Mouse (Mus musculus) stomach, postnatal 0 days (tissue): ENCODE measurements around the gene Fam81a. TPM values are rescaled to one million over a fixed set of nuclear protein-coding genes. Genes with fewer than 3 reads are reported as not detected.

Source experiments
- ATAC-seq: fragments of 200-750 bp; cut with Nextera tagmentation; 2 replicates; pipeline ENCODE4 v1.8.0; 2017; ENCODE audit not compliant: low FRiP score, low TSS enrichment
- DNase-seq: peaks from one replicate; pipeline ENCODE4 v3.0.0-alpha.2; 2016; ENCODE audit warnings: low spot score
- H3K27ac ChIP-seq: fragments of 300-500 bp; sonication (generic); replicated peaks from 2 replicates; pipeline ENCODE4 v1.5.1; 2014; ENCODE audit warnings: mild to moderate bottlenecking, control low read depth
- H3K27me3 ChIP-seq: fragments of 300-500 bp; sonication (generic); 2 replicates; pipeline ENCODE4 v1.6.1; 2014; ENCODE audit warnings: low read length; ENCODE audit not compliant: control insufficient read depth, insufficient read depth
- H3K36me3 ChIP-seq: fragments of 300-500 bp; sonication (generic); 2 replicates; pipeline ENCODE4 v1.6.1; 2014; ENCODE audit warnings: low read length, mixed read lengths; ENCODE audit not compliant: control insufficient read depth, insufficient read depth
- H3K4me1 ChIP-seq: fragments of 300-500 bp; sonication (generic); replicated peaks from 2 replicates; pipeline ENCODE4 v1.6.1; 2014; ENCODE audit warnings: antibody characterized with exemption; ENCODE audit not compliant: control insufficient read depth, insufficient read depth
- H3K4me2 ChIP-seq: fragments of 300-500 bp; sonication (generic); replicated peaks from 2 replicates; pipeline ENCODE4 v1.6.1; 2014; ENCODE audit warnings: low read depth, mild to moderate bottlenecking, control low read depth, moderate library complexity
- H3K4me3 ChIP-seq: fragments of 300-500 bp; sonication (generic); 2 replicates; pipeline ENCODE4 v1.5.1; 2014; ENCODE audit warnings: low read depth, low read length, control low read depth
- H3K9ac ChIP-seq: fragments of 300-500 bp; sonication (generic); 2 replicates; pipeline ENCODE4 v1.6.1; 2014; ENCODE audit warnings: mild to moderate bottlenecking, low read length, control low read depth, mixed read lengths
- H3K9me3 ChIP-seq: fragments of 300-500 bp; sonication (generic); 2 replicates; pipeline ENCODE4 v1.6.1; 2016; ENCODE audit warnings: low read length; ENCODE audit not compliant: control insufficient read depth
- CTCF ChIP-seq: IDR thresholded peaks from 2 replicates; pipeline ENCODE4 v1.5.1; 2016; ENCODE audit warnings: antibody characterized with exemption, low read depth, mild to moderate bottlenecking, moderate library complexity
- EP300 ChIP-seq: optimal IDR thresholded peaks from 2 replicates; pipeline ENCODE3; 2016; ENCODE audit warnings: antibody characterized with exemption
- WGBS: fragments of 180-500 bp; shearing (Covaris S2); extraction: QIAGEN DNeasy Blood & Tissue Kit; methylation state at CpG from one replicate; pipeline ENCODE4 v1.1.7; 2014; 5-methylcytosine and 5-hydroxymethylcytosine counted together
- polyA plus RNA-seq: library from polyadenylated mRNA; unstranded; fragments of >200 nt; fragmentation: Nextera tagmentation; extraction: Ambion mirVana; gene quantifications from 2 replicates; pipeline ENCODE4 v1.2.1, GENCODE M21; 2015

Fam81a gene
- polyA plus RNA-seq, result 2.9 and 3.0 TPM in 2 replicates

DNA sequence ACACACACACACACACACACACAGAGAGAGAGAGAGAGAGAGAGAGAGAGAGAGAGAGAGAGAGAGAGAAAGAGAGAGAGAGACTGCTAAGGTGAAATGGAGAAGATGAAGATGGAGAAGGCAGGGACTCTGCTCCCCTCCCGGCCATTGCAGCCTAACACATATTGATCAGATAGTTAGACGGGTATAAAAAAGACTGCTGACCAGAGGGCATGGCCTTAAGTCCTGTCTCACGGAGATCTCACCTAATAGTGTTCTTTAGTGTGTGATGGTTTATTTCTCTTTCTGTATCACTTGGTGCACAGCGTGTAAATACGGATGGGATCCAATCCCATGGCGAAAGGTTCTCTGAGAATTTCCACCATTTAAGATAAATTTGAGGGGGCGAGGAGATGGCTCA is at the start of gene Fam81a:
Gene Fam81a (minus strand): TSS at position 101 of the 400 bp plus-strand sequence.
- Histone ChIP-seq H3K4me1 (no peaks in the 10 kb centered on the region; the same call in 1 of the 2 replicates), H3K27me3 (no peaks in the 10 kb centered on the region), H3K4me2 (peak within 1 kb of the TSS; percentile 96), H3K27ac (no peak within 1 kb of the TSS), H3K9me3 (no peaks in the 10 kb centered on the region), H3K36me3 (no peaks in the 10 kb centered on the region), H3K4me3 (peak within 1 kb of the TSS; percentile 60), H3K9ac (peak within 1 kb of the TSS; percentile 41; the same call in 1 of the 2 replicates)
- WGBS, result 60% methylated on average over 7 of the region's 7 CpGs
- TF ChIP-seq EP300 (no peak), CTCF (no peak)
- DNase-seq (no peak), ATAC-seq (no peak)

DNA sequence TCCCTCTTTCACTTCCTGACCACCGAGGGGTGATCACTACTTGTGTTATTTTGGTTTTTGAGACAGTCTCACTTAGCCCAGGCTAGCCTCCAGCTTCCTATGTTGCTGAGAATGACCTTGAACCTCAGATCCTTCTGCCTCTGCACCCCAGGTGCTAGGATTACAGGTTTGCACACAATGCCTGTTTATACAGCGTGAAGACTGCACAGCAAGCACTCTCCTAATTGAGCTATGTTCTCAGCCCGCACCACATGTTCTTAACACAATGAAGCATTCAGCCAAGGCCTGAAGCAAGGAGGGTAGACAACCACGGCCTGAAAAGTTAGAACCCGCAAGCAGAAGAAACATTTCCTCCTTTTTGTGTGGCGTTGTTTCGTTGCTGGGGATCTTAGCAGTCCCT is 40.3 kb upstream of the Fam81a start:
- H3K4me3 ChIP-seq, result no peak overlapping the region
- no peaks in the 10 kb centered on the region for H3K27me3 ChIP-seq
- no peaks in the 10 kb centered on the region for H3K9me3 ChIP-seq
- DNase-seq, result no peak
- no peaks in the 10 kb centered on the region for H3K4me1 ChIP-seq
- no peak for ATAC-seq
- WGBS, result 64% methylated on average over 7 of the region's 7 CpGs
- no peak overlapping the region for H3K27ac ChIP-seq
- H3K36me3 ChIP-seq, result no peaks in the 10 kb centered on the region
- no peak overlapping the region for H3K9ac ChIP-seq
- no peak overlapping the region for H3K4me2 ChIP-seq
- TF ChIP-seq EP300, result no peak
- TF ChIP-seq CTCF, result no peak

DNA sequence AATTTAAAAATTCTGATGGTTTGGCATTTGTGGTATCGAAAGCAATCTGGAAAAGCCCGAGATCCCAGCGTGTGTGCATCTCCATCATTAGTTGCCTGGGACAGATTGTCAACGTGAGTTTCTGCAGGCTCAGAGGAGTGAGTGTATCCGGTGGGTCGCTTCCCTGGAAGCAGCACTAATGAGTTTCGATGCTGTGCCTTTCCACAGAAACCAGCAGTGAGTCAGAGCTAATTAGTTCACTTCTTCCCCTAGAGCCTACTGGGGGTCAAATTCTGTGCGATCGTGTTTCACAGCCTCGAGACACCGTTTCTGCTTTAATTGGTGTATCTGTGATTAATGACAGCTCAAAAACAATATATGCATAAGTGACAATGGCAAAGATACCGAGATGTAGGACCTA is 39.4 kb upstream of the Fam81a start:
- Histone ChIP-seq H3K36me3 (no peaks in the 10 kb centered on the region), H3K9ac (no peak overlapping the region), H3K27ac (no peak overlapping the region), H3K4me1 (no peaks in the 10 kb centered on the region), H3K4me3 (no peak overlapping the region), H3K9me3 (no peaks in the 10 kb centered on the region), H3K27me3 (no peaks in the 10 kb centered on the region), H3K4me2 (no peak overlapping the region)
- ATAC-seq, result no peak
- DNase-seq, result no peak
- no peak for TF ChIP-seq CTCF
- TF ChIP-seq EP300, result no peak
- 58% methylated on average over 12 of the region's 12 CpGs for WGBS

DNA sequence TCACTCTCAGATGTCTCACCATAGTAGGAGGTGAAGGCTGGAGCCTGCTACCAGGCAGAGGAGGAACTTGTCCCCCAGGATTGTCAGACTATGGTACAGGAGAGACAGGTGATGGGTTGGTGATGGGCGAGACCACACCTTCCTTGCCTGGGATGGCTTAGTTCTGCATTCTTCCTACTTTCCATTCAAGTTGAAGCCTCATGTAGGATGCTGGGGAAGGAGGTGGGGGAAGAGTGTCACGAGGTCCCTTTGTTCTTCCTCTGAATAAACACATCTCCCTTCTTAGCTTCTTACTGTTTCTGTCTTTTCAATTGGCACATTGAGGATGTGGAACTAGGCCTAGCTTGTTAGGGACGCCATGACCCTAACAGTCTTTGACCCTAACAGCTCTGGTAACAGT is 33.9 kb upstream of the Fam81a start:
- H3K36me3 ChIP-seq, result no peaks in the 10 kb centered on the region
- WGBS, result 82% methylated on average over 3 of the region's 3 CpGs
- no peak overlapping the region for H3K27ac ChIP-seq
- DNase-seq, result no peak
- no peak for ATAC-seq
- H3K4me1 ChIP-seq, result no peaks in the 10 kb centered on the region
- H3K27me3 ChIP-seq, result no peaks in the 10 kb centered on the region
- H3K9ac ChIP-seq, result no peak overlapping the region
- no peak overlapping the region for H3K4me3 ChIP-seq
- no peak overlapping the region for H3K4me2 ChIP-seq
- no peak for TF ChIP-seq EP300
- no peak for TF ChIP-seq CTCF
- H3K9me3 ChIP-seq, result no peaks in the 10 kb centered on the region

DNA sequence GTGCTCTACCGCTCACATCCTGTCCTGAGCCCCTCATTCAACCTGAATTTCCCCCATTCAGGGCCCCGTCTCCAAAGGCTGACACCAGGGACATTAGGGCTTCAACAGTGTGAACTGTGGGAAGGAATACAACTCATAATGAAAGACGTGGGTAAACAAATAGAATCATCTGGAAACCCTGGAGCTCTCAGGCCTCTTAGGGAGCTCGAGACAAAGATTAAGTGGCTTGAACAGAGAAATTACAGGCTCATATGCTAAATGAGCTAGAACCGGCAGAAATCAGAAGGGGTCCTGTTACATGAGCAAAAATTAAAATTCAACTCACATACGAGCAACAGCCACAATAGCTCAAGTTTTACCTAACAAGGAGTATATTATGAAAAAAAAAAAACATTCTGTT is 32.5 kb upstream of the Fam81a start:
- Histone ChIP-seq H3K27me3 (no peaks in the 10 kb centered on the region), H3K9me3 (no peaks in the 10 kb centered on the region), H3K36me3 (no peaks in the 10 kb centered on the region), H3K4me1 (no peaks in the 10 kb centered on the region), H3K9ac (no peak overlapping the region), H3K4me3 (no peak overlapping the region), H3K27ac (no peak overlapping the region), H3K4me2 (no peak overlapping the region)
- WGBS, result 39% methylated on average over 6 of the region's 6 CpGs
- TF ChIP-seq EP300 (no peak), CTCF (no peak)
- DNase-seq (no peak), ATAC-seq (no peak)

DNA sequence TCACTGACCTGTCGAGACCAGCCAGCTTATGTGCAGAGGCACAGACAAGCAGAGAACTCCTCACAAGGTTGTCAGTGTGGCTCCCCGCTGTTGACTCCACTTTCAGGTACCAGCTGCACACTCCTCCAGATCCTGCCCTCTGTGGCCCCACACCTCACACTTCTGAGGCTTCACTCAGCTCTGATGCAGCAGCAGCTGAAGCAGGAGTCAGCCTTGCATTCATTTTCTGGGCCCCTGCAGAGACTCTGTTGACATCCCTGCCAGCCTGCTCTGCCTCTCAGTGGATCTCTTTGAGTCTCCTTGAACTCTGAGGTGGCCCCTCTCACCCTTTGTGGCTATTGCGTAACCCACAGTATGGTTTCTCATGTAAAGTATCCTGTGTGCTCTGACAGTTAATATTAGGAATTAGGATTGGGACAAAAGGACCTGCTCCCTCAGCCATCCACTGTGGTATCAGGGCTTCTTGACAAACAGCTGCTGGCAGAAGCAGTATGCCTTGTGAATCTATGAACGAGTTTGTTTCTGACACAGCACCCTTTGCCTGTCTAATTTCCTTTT is 32.0 kb upstream of the Fam81a start:
- no peak overlapping the region for H3K4me2 ChIP-seq
- no peak overlapping the region for H3K9ac ChIP-seq
- H3K9me3 ChIP-seq, result no peaks in the 10 kb centered on the region
- H3K27me3 ChIP-seq, result no peaks in the 10 kb centered on the region
- H3K36me3 ChIP-seq, result no peaks in the 10 kb centered on the region
- no peak for TF ChIP-seq EP300
- no peak for TF ChIP-seq CTCF
- 0 out of 2 replicates have a peak overlapping the region, but pooled peaks have one; percentile 13 for H3K27ac ChIP-seq
- DNase-seq, result no peak
- no peaks in the 10 kb centered on the region for H3K4me1 ChIP-seq
- no peak overlapping the region for H3K4me3 ChIP-seq
- no peak for ATAC-seq
- WGBS, result 66% methylated on average over 4 of the region's 4 CpGs
